Mouse (Mus musculus): Measurements from ENCODE around the gene Fam76a. TPM values are rescaled to one million over a fixed set of nuclear protein-coding genes. Genes with fewer than 3 reads are reported as not detected.

Gene Fam76a
- total and polyA plus RNA-seq, 2 experiments from 2014 or later: 17.3 to 34.5 TPM

DNA sequence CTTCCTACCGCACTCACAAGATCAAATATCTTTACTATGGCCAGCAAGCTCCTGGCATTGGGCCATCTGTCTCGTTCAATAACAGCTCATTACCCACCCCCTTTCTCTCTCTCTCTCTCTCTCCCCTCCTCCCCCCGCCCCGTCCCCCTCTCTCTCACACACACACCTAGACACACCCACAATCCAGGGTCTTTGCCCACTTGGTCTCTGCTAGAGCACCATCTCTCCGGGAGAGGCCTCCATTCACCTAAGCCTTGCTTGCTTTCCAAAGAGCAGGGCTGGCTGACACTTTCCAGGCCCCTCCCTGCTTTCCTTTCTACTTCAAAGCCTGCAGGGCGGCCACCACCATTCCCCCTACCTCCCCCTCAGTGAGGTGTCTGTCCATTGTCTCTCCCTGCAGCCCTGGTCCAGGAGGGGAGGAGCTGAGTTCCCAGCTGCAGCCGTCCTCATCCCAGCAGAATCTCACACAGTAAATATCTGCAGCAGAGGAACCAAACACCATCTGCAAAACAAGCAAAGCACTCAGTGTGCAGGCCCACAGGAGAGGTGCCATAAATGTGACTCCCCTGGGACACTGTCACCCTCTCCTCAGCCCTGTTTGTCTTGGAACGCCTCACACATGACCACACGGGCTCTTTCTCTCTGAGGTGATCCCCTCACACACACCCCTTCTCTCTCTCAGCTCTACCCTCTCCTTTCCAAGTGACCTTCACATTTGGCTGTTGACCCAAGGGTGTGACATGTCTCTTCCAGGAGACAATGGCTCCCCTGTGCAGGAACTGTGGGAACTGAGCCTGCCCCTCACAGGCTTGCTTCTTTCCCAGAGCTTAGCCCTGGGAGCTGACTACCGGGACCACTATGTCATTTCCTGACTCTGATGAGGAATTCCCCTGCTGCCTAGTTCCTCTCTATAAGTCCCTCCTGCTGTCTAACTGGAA is 36.7 kb upstream of the Fam76a start:
- DNase-seq (ENCODE audit: low spot score): peak; percentile 49
- peak; percentile 71 for ATAC-seq

GRCm38 (mm10) chr4:132955395-132955791 is 33.0 kb upstream of the Fam76a start:
- Histone ChIP-seq H3K9me3 (ENCODE audit: low read length) (no peaks in the 10 kb centered on the region), H3K27ac (peak overlapping the region; percentile 26; the same call in 1 of the 2 replicates), H3K27me3 (ENCODE audit: insufficient read depth, low read length) (no peaks in the 10 kb centered on the region), H3K4me3 (ENCODE audit: low read length) (no peak overlapping the region), H3K4me1 (ENCODE audit: insufficient read depth, low read length) (0 out of 2 replicates have a peak, but pooled peaks cover 10% of the 10 kb centered on the region), H3K36me3 (ENCODE audit: insufficient read depth, low read length) (no peaks in the 10 kb centered on the region), H3K4me2 (ENCODE audit: low read depth, low read length) (no peak overlapping the region), H3K9ac (replicated peaks; ENCODE audit: low read length) (no peak overlapping the region)
- DNase-seq (ENCODE audit: low spot score) (no peak), ATAC-seq (no peak; the same call in 1 of the 2 replicates)
- no peak for TF ChIP-seq CTCF (IDR thresholded peaks at IDR 0.05; ENCODE audit: low read depth)
- 45% methylated on average over 2 of the region's 2 CpGs for WGBS

More for the DNA sequence above, 36.7 kb upstream of the Fam76a start:
- Histone ChIP-seq H3K4me1 (ENCODE audit: insufficient read depth, low read length) (0 out of 2 replicates have a peak, but pooled peaks cover 13% of the 10 kb centered on the region), H3K27ac (peak overlapping the region; percentile 79), H3K9me3 (ENCODE audit: low read length) (no peaks in the 10 kb centered on the region), H3K27me3 (ENCODE audit: insufficient read depth, low read length) (no peaks in the 10 kb centered on the region), H3K4me3 (ENCODE audit: low read length) (no peak overlapping the region), H3K36me3 (ENCODE audit: insufficient read depth, low read length) (no peaks in the 10 kb centered on the region), H3K9ac (replicated peaks; ENCODE audit: low read length) (no peak overlapping the region), H3K4me2 (ENCODE audit: low read depth, low read length) (no peak overlapping the region)
- WGBS: 13% methylated on average over 10 of the region's 10 CpGs
- TF ChIP-seq CTCF (IDR thresholded peaks at IDR 0.05; ENCODE audit: low read depth): no peak

DNA sequence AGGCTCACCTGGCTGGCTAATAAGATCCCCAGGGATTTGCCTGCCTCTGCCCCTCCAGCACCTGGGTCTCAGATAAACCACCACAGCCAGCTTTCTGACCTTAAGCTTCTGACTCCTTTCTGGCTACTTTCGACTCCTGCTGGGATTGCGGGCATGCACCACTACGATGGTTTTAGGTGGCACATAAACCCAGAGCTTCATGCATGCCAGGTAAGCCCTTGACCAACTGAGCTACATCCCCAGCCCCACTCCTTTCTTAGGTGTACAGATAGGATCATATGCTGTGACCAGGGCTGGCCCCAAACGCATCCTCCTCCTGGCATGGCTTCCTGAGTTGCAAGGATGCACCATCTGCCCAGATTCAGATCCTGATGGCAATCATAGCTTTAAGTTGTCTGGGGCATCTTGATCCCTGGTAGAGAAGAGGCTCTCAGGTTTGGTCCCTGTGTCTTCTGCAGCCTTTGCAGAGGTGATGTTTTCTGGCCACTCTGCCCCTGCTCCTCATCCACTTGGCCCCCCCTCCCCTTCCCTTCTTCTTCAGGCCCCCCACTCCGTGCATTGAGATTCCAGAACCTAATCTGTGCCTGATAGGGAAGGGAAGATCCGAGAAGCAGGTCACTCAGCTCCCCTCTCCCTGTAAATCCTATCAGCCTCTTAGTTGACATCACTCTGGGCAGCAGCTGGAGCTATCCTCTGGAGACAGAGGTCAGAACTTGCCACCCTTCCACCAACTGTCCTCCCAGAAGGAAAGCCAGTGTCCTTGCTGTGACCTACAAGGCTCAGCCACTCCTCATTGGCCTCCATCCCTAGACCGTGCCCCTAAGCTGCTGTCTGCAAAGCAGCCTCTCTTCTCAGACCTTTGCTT is 32.4 kb upstream of the Fam76a start:
- no peak; the same call in 1 of the 2 replicates for ATAC-seq
- Histone ChIP-seq H3K9me3 (ENCODE audit: low read length) (no peaks in the 10 kb centered on the region), H3K9ac (replicated peaks; ENCODE audit: low read length) (no peak overlapping the region), H3K4me1 (ENCODE audit: insufficient read depth, low read length) (0 out of 2 replicates have a peak, but pooled peaks cover 10% of the 10 kb centered on the region), H3K4me3 (ENCODE audit: low read length) (no peak overlapping the region), H3K36me3 (ENCODE audit: insufficient read depth, low read length) (no peaks in the 10 kb centered on the region), H3K27ac (peak overlapping the region; percentile 26; the same call in 1 of the 2 replicates), H3K27me3 (ENCODE audit: insufficient read depth, low read length) (no peaks in the 10 kb centered on the region), H3K4me2 (ENCODE audit: low read depth, low read length) (no peak overlapping the region)
- no peak for DNase-seq (ENCODE audit: low spot score)
- 66% methylated on average over 7 of the region's 7 CpGs for WGBS
- no peak for TF ChIP-seq CTCF (IDR thresholded peaks at IDR 0.05; ENCODE audit: low read depth)

GRCm38 (mm10) chr4:132950999-132951398 is 28.6 kb upstream of the Fam76a start:
- WGBS: 53% methylated on average over 2 of the region's 2 CpGs
- Histone ChIP-seq H3K36me3 (ENCODE audit: insufficient read depth, low read length) (no peaks in the 10 kb centered on the region), H3K4me3 (ENCODE audit: low read length) (no peak overlapping the region), H3K27ac (no peak overlapping the region), H3K4me1 (ENCODE audit: insufficient read depth, low read length) (peaks cover 10% of the 10 kb centered on the region), H3K27me3 (ENCODE audit: insufficient read depth, low read length) (no peaks in the 10 kb centered on the region), H3K9me3 (ENCODE audit: low read length) (no peaks in the 10 kb centered on the region), H3K4me2 (ENCODE audit: low read depth, low read length) (no peak overlapping the region), H3K9ac (replicated peaks; ENCODE audit: low read length) (no peak overlapping the region)
- no peak for DNase-seq (ENCODE audit: low spot score)
- TF ChIP-seq CTCF (IDR thresholded peaks at IDR 0.05; ENCODE audit: low read depth): no peak
- no peak for ATAC-seq

DNA sequence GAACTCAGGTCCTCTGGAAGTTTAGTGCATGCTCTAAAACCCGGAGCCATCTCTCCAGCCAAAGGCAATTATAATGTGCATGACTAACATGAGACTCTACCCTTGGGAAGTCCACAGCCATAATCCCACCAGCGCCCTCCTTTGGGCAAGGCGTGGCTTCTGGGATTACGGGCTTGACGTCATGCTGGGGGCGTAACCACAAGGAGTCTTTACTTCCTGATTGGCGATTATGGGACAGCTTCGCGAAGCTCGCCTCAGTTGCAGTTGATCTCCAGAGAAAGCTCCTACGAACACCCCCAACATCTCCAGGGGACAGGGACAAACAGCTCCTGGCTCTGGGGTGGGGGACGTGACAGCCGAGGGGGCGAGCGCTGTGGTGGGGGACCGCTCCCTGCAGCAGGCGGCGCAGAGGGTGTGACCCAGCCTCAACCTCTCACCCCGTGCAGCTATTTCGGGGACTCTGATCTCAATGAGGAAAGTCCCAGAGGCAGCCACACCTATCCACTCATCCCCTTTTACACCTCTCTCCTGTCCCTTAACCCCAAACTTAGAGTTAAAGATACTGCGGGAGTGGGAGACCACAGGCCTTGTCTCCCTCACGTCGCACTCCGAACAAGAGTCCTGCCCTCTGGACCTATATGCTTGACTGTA is 27.6 kb upstream of the Fam76a start:
- H3K27me3 ChIP-seq (ENCODE audit: insufficient read depth, low read length): no peaks in the 10 kb centered on the region
- no peaks in the 10 kb centered on the region for H3K36me3 ChIP-seq (ENCODE audit: insufficient read depth, low read length)
- H3K9me3 ChIP-seq (ENCODE audit: low read length): no peaks in the 10 kb centered on the region
- no peak overlapping the region for H3K27ac ChIP-seq
- DNase-seq (ENCODE audit: low spot score) (no peak), ATAC-seq (no peak)
- no peak overlapping the region for H3K4me3 ChIP-seq (ENCODE audit: low read length)
- TF ChIP-seq CTCF (IDR thresholded peaks at IDR 0.05; ENCODE audit: low read depth): no peak
- peaks cover 14% of the 10 kb centered on the region for H3K4me1 ChIP-seq (ENCODE audit: insufficient read depth, low read length)
- WGBS: 25% methylated on average over 24 of the region's 24 CpGs
- no peak overlapping the region for H3K4me2 ChIP-seq (ENCODE audit: low read depth, low read length)
- H3K9ac ChIP-seq (replicated peaks; ENCODE audit: low read length): no peak overlapping the region
